Mouse (Mus musculus) midbrain, embryonic 13.5 days (tissue): ENCODE results near the gene Tfap2a. TPM values are rescaled to one million over a fixed set of nuclear protein-coding genes. Genes with fewer than 3 reads are reported as not detected.

ENCODE experiments used
- ATAC-seq: fragments of 200-750 bp; cut with Nextera tagmentation; 2 replicates; pipeline ENCODE4 v1.8.0; 2017; ENCODE audit warnings: mild to moderate bottlenecking, moderate TSS enrichment, moderate library complexity
- H3K27ac ChIP-seq: fragments of 300-500 bp; sonication (generic); 2 replicates; pipeline ENCODE4 v1.5.1; 2015; ENCODE audit warnings: inconsistent platforms, mild to moderate bottlenecking, moderate library complexity
- H3K27me3 ChIP-seq: fragments of 300-500 bp; sonication (generic); 2 replicates; pipeline ENCODE4 v1.6.1; 2015; ENCODE audit warnings: mild to moderate bottlenecking, inconsistent platforms
- H3K36me3 ChIP-seq: fragments of 300-500 bp; sonication (generic); 2 replicates; pipeline ENCODE4 v1.6.1; 2015; ENCODE audit warnings: mild to moderate bottlenecking, inconsistent platforms
- H3K4me1 ChIP-seq: fragments of 300-500 bp; sonication (generic); replicated peaks from 2 replicates; pipeline ENCODE4 v1.6.1; 2015; ENCODE audit warnings: inconsistent platforms
- H3K4me2 ChIP-seq: fragments of 300-500 bp; sonication (generic); replicated peaks from 2 replicates; pipeline ENCODE4 v1.6.1; 2015; ENCODE audit warnings: moderate library complexity, mild to moderate bottlenecking, inconsistent platforms
- H3K4me3 ChIP-seq: fragments of 300-500 bp; sonication (generic); replicated peaks from 2 replicates; pipeline ENCODE4 v1.5.1; 2015; ENCODE audit warnings: mild to moderate bottlenecking, inconsistent platforms
- H3K9ac ChIP-seq: fragments of 300-500 bp; sonication (generic); replicated peaks from 2 replicates; pipeline ENCODE4 v1.6.1; 2015; ENCODE audit warnings: mild to moderate bottlenecking, inconsistent platforms
- H3K9me3 ChIP-seq: fragments of 300-500 bp; sonication (generic); 2 replicates; pipeline ENCODE4 v1.6.1; 2016; ENCODE audit warnings: mild to moderate bottlenecking, inconsistent platforms
- WGBS: fragments of 180-500 bp; shearing (Covaris S2); methylation state at CpG from one replicate; pipeline ENCODE4 v1.1.7; 2015; 5-methylcytosine and 5-hydroxymethylcytosine counted together
- polyA plus RNA-seq: library from polyadenylated mRNA; unstranded; fragments of >200 nt; fragmentation: Nextera tagmentation; extraction: Ambion mirVana; gene quantifications from 2 replicates; pipeline ENCODE4 v1.2.1, GENCODE M21; 2015

Gene Tfap2a
- polyA plus RNA-seq, 1 experiment from 2014 or later, result 8.9 TPM

GRCm38 (mm10) chr13:40719066-40719740 lies 19.0 kb downstream of the Tfap2a start:
- Histone ChIP-seq H3K4me1 (peaks cover 17% of the 10 kb centered on the region), H3K27ac (no peak overlapping the region), H3K36me3 (no peaks in the 10 kb centered on the region), H3K27me3 (peaks cover 93% of the 10 kb centered on the region), H3K9ac (no peak overlapping the region), H3K9me3 (no peaks in the 10 kb centered on the region), H3K4me3 (no peak overlapping the region), H3K4me2 (no peak overlapping the region)
- ATAC-seq, result no peak
- 16% methylated on average over 14 of the region's 14 CpGs for WGBS

- no peak for ATAC-seq
- Histone ChIP-seq H3K9me3 (no peaks in the 10 kb centered on the region), H3K4me3 (no peak overlapping the region), H3K27ac (no peak overlapping the region), H3K4me2 (no peak overlapping the region), H3K27me3 (peaks cover 98% of the 10 kb centered on the region), H3K36me3 (no peaks in the 10 kb centered on the region), H3K4me1 (0 out of 2 replicates have a peak, but pooled peaks cover 7% of the 10 kb centered on the region), H3K9ac (no peak overlapping the region)
- WGBS, result 3% methylated on average over 27 of the region's 37 CpGs
These were observed 21.1 kb downstream of the Tfap2a start for GRCm38 (mm10) chr13:40716771-40717716.

- Histone ChIP-seq H3K9ac (no peak overlapping the region), H3K36me3 (no peaks in the 10 kb centered on the region), H3K4me1 (peaks cover 13% of the 10 kb centered on the region), H3K27me3 (peaks cover 98% of the 10 kb centered on the region), H3K4me2 (no peak overlapping the region), H3K9me3 (no peaks in the 10 kb centered on the region), H3K27ac (0 out of 2 replicates have a peak overlapping the region, but pooled peaks have one; percentile 15), H3K4me3 (no peak overlapping the region)
- ATAC-seq, result no peak
- 2% methylated on average over 2 of the region's 2 CpGs for WGBS
These were observed 23.6 kb downstream of the Tfap2a start for GRCm38 (mm10) chr13:40714531-40714930.

- no peak for ATAC-seq
These were observed 24.5 kb downstream of the Tfap2a start for GRCm38 (mm10) chr13:40713681-40714080.

GRCm38 (mm10) chr13:40713241-40713640 lies 24.9 kb downstream of the Tfap2a start:
- peaks cover 98% of the 10 kb centered on the region for H3K27me3 ChIP-seq
- ATAC-seq, result no peak
- no peak overlapping the region for H3K27ac ChIP-seq
- H3K9ac ChIP-seq, result no peak overlapping the region
- H3K4me3 ChIP-seq, result no peak overlapping the region
- no peak overlapping the region for H3K4me2 ChIP-seq
- 6% methylated on average over 4 of the region's 4 CpGs for WGBS
- H3K9me3 ChIP-seq, result no peaks in the 10 kb centered on the region
- H3K36me3 ChIP-seq, result no peaks in the 10 kb centered on the region
- peaks cover 22% of the 10 kb centered on the region for H3K4me1 ChIP-seq

More at GRCm38 (mm10) chr13:40713681-40714080, 24.5 kb downstream of the Tfap2a start:
- no peaks in the 10 kb centered on the region for H3K9me3 ChIP-seq
- H3K4me1 ChIP-seq, result peaks cover 19% of the 10 kb centered on the region
- H3K9ac ChIP-seq, result no peak overlapping the region
- peaks cover 98% of the 10 kb centered on the region for H3K27me3 ChIP-seq
- H3K4me2 ChIP-seq, result no peak overlapping the region
- no peak overlapping the region for H3K4me3 ChIP-seq
- no peaks in the 10 kb centered on the region for H3K36me3 ChIP-seq
- WGBS, result under 1% methylated on average over 5 of the region's 5 CpGs
- no peak overlapping the region for H3K27ac ChIP-seq

GRCm38 (mm10) chr13:40712526-40712832 lies 25.7 kb downstream of the Tfap2a start:
- no peak overlapping the region for H3K9ac ChIP-seq
- no peak overlapping the region for H3K4me3 ChIP-seq
- no peaks in the 10 kb centered on the region for H3K36me3 ChIP-seq
- WGBS, result 0% methylated on average over 4 of the region's 4 CpGs
- H3K4me1 ChIP-seq, result peaks cover 22% of the 10 kb centered on the region
- H3K4me2 ChIP-seq, result no peak overlapping the region
- ATAC-seq, result no peak
- no peak overlapping the region for H3K27ac ChIP-seq
- H3K27me3 ChIP-seq, result peaks cover 98% of the 10 kb centered on the region
- H3K9me3 ChIP-seq, result no peaks in the 10 kb centered on the region

- Histone ChIP-seq H3K36me3 (no peaks in the 10 kb centered on the region), H3K27ac (no peak overlapping the region), H3K9me3 (no peaks in the 10 kb centered on the region), H3K4me1 (peaks cover 19% of the 10 kb centered on the region), H3K9ac (no peak overlapping the region), H3K27me3 (peaks cover 98% of the 10 kb centered on the region), H3K4me2 (no peak overlapping the region), H3K4me3 (no peak overlapping the region)
- whole genome bisulfite sequencing, result 0% methylated on average over 7 of the region's 7 CpGs
- peak; percentile 15; the same call in 1 of the 2 replicates for ATAC-seq
These were observed 26.3 kb downstream of the Tfap2a start for GRCm38 (mm10) chr13:40711661-40712525.

GRCm38 (mm10) chr13:40710062-40710342 lies 28.2 kb downstream of the Tfap2a start:
- Histone ChIP-seq H3K4me3 (no peak overlapping the region), H3K27ac (0 out of 2 replicates have a peak overlapping the region, but pooled peaks have one; percentile 12), H3K27me3 (peaks cover 99% of the 10 kb centered on the region), H3K4me1 (peaks cover 21% of the 10 kb centered on the region), H3K36me3 (no peaks in the 10 kb centered on the region), H3K9ac (no peak overlapping the region), H3K4me2 (peak overlapping the region; percentile 34), H3K9me3 (no peaks in the 10 kb centered on the region)
- no peak for ATAC-seq
- WGBS, result 2% methylated on average over 11 of the region's 11 CpGs

GRCm38 (mm10) chr13:40709321-40710061 lies 28.7 kb downstream of the Tfap2a start:
- peak overlapping the region; percentile 34 for H3K4me2 ChIP-seq
- H3K9me3 ChIP-seq, result no peaks in the 10 kb centered on the region
- H3K4me3 ChIP-seq, result peak overlapping the region; percentile 7; the same call in 1 of the 2 replicates
- H3K9ac ChIP-seq, result no peak overlapping the region
- WGBS, result under 1% methylated on average over 21 of the region's 21 CpGs
- ATAC-seq, result peak; percentile 4; the same call in 1 of the 2 replicates
- H3K36me3 ChIP-seq, result no peaks in the 10 kb centered on the region
- peaks cover 26% of the 10 kb centered on the region for H3K4me1 ChIP-seq
- H3K27ac ChIP-seq, result 0 out of 2 replicates have a peak overlapping the region, but pooled peaks have one; percentile 1
- peaks cover 99% of the 10 kb centered on the region for H3K27me3 ChIP-seq

- 0 out of 2 replicates have a peak overlapping the region, but pooled peaks have one; percentile 35 for H3K27ac ChIP-seq
- H3K36me3 ChIP-seq, result no peaks in the 10 kb centered on the region
- ATAC-seq, result peak; percentile 74
- H3K4me3 ChIP-seq, result no peak overlapping the region
- H3K4me2 ChIP-seq, result peak overlapping the region; percentile 34
- peaks cover 31% of the 10 kb centered on the region for H3K4me1 ChIP-seq
- peaks cover 99% of the 10 kb centered on the region for H3K27me3 ChIP-seq
- H3K9ac ChIP-seq, result no peak overlapping the region
- WGBS, result under 1% methylated on average over 26 of the region's 26 CpGs
- H3K9me3 ChIP-seq, result no peaks in the 10 kb centered on the region
These were observed 29.3 kb downstream of the Tfap2a start for GRCm38 (mm10) chr13:40708913-40709312.

- WGBS, result 2% methylated on average over 5 of the region's 5 CpGs
- Histone ChIP-seq H3K4me2 (no peak overlapping the region; the same call in 1 of the 2 replicates), H3K36me3 (no peaks in the 10 kb centered on the region), H3K27me3 (peaks cover 99% of the 10 kb centered on the region), H3K9me3 (no peaks in the 10 kb centered on the region), H3K4me1 (peaks cover 33% of the 10 kb centered on the region), H3K9ac (no peak overlapping the region), H3K4me3 (no peak overlapping the region), H3K27ac (0 out of 2 replicates have a peak overlapping the region, but pooled peaks have one; percentile 35)
- ATAC-seq, result no peak
These were observed 29.9 kb downstream of the Tfap2a start for GRCm38 (mm10) chr13:40708271-40708670.
